Mouse (Mus musculus) urinary bladder, postnatal 14 days (tissue): ENCODE measurements around the gene Lmln.
A peak's percentile ranks its signal among the peaks of the same experiment; 100 is the strongest.
"Not testable (repeated sequence)": the region's sequence is repeated elsewhere in the genome, so short reads cannot be mapped to it uniquely, and the experiment has no call there.

Source experiments
- DNase-seq: peaks from one replicate; pipeline ENCODE4 v3.0.0; 2021; ENCODE audit warnings: low spot score

Lmln gene

GRCm38 (mm10) chr16:33062024-33062681, at the start of gene Lmln:
Gene Lmln, plus strand, starts transcription at chr16:33062521.
- peak; percentile 89 for DNase-seq

- DNase-seq, result no peak
These were observed 48.5 kb upstream of the Lmln start for GRCm38 (mm10) chr16:33013801-33014200.

GRCm38 (mm10) chr16:33014921-33015320, 47.4 kb upstream of the Lmln start:
- DNase-seq, result no peak

GRCm38 (mm10) chr16:33015396-33015907, 46.9 kb upstream of the Lmln start:
- no peak for DNase-seq

GRCm38 (mm10) chr16:33015986-33016385, 46.3 kb upstream of the Lmln start:
- no peak for DNase-seq

GRCm38 (mm10) chr16:33017677-33018349, 44.5 kb upstream of the Lmln start:
- DNase-seq, result peak; percentile 8

- peak; percentile 34 for DNase-seq
These were observed 43.1 kb upstream of the Lmln start for GRCm38 (mm10) chr16:33019117-33019770.

- DNase-seq, result no peak
These were observed 40.9 kb upstream of the Lmln start for GRCm38 (mm10) chr16:33021381-33021780.

- peak; percentile 91 for DNase-seq
These were observed 38.6 kb upstream of the Lmln start for GRCm38 (mm10) chr16:33023750-33024149.

GRCm38 (mm10) chr16:33024456-33025104, 37.7 kb upstream of the Lmln start:
- DNase-seq, result no peak

- no peak for DNase-seq
These were observed 36.0 kb upstream of the Lmln start for GRCm38 (mm10) chr16:33026357-33026756.

- no peak for DNase-seq
These were observed 26.3 kb upstream of the Lmln start for GRCm38 (mm10) chr16:33036006-33036405.

GRCm38 (mm10) chr16:33042682-33043081, 19.6 kb upstream of the Lmln start:
- no peak for DNase-seq

- DNase-seq, result no peak
These were observed 19.1 kb upstream of the Lmln start for GRCm38 (mm10) chr16:33043268-33043667.

GRCm38 (mm10) chr16:33048004-33048403, 14.3 kb upstream of the Lmln start:
- DNase-seq, result no peak

- no peak for DNase-seq
These were observed 13.6 kb upstream of the Lmln start for GRCm38 (mm10) chr16:33048686-33049085.

GRCm38 (mm10) chr16:33049809-33050208, 12.5 kb upstream of the Lmln start:
- DNase-seq, result no peak

GRCm38 (mm10) chr16:33053141-33053540, 9.2 kb upstream of the Lmln start:
- DNase-seq, result no peak

GRCm38 (mm10) chr16:33054927-33055326, 7.4 kb upstream of the Lmln start:
- not testable (repeated sequence) for DNase-seq

GRCm38 (mm10) chr16:33055655-33056054, 6.7 kb upstream of the Lmln start:
- DNase-seq, result no peak

- DNase-seq, result peak; percentile 88
These were observed 6.1 kb upstream of the Lmln start, which contains the start of the genes Iqcg and Rpl35a for GRCm38 (mm10) chr16:33056095-33056785. Gene Iqcg, minus strand, starts transcription at chr16:33056218. Gene Rpl35a, plus strand, starts transcription at chr16:33056453.

- DNase-seq, result peak; percentile 32
These were observed 5.5 kb upstream of the Lmln start for GRCm38 (mm10) chr16:33056786-33057185.
